Mouse (Mus musculus) liver, embryonic 16.5 days (tissue): ENCODE results near the gene Atp5g1. TPM values are rescaled to one million over a fixed set of nuclear protein-coding genes. Genes with fewer than 3 reads are reported as not detected.

Experiments
- ATAC-seq: fragments of 200-750 bp; cut with Nextera tagmentation; 2 replicates; pipeline ENCODE4 v1.8.0; 2017; ENCODE audit warnings: low read depth, mild to moderate bottlenecking, moderate number of reproducible peaks, moderate library complexity
- H3K27ac ChIP-seq: fragments of 300-500 bp; sonication (generic); 2 replicates; pipeline ENCODE4 v1.5.1; 2014; ENCODE audit warnings: mild to moderate bottlenecking, low read length
- H3K27me3 ChIP-seq: fragments of 300-500 bp; sonication (generic); 2 replicates; pipeline ENCODE4 v1.6.1; 2014; ENCODE audit warnings: low read depth, low read length, mixed read lengths; ENCODE audit not compliant: control insufficient read depth, insufficient read depth
- H3K36me3 ChIP-seq: fragments of 300-500 bp; sonication (generic); 2 replicates; pipeline ENCODE4 v1.6.1; 2014; ENCODE audit warnings: mild to moderate bottlenecking; ENCODE audit not compliant: control insufficient read depth, insufficient read depth
- H3K4me1 ChIP-seq: fragments of 300-500 bp; sonication (generic); 2 replicates; pipeline ENCODE4 v1.6.1; 2014; ENCODE audit warnings: low read depth, low read length, mixed read lengths; ENCODE audit not compliant: control insufficient read depth
- H3K4me2 ChIP-seq: fragments of 300-500 bp; sonication (generic); 2 replicates; pipeline ENCODE4 v1.6.1; 2014; ENCODE audit warnings: low read depth, low read length, mixed read lengths
- H3K4me3 ChIP-seq: fragments of 300-500 bp; sonication (generic); 2 replicates; pipeline ENCODE4 v1.5.1; 2014; ENCODE audit warnings: low read depth, mild to moderate bottlenecking, low read length
- H3K9ac ChIP-seq: fragments of 300-500 bp; sonication (generic); 2 replicates; pipeline ENCODE4 v1.6.1; 2014; ENCODE audit warnings: low read depth, low read length
- H3K9me3 ChIP-seq: fragments of 300-500 bp; sonication (generic); replicated peaks from 2 replicates; pipeline ENCODE4 v1.6.1; 2016; ENCODE audit warnings: low read length; ENCODE audit not compliant: control insufficient read depth
- WGBS: fragments of 180-500 bp; shearing (Covaris S2); extraction: QIAGEN DNeasy Blood & Tissue Kit; methylation state at CpG from one replicate; pipeline ENCODE4 v1.1.7; 2014; ENCODE audit not compliant: insufficient replicate concordance; 5-methylcytosine and 5-hydroxymethylcytosine counted together
- polyA plus RNA-seq: library from polyadenylated mRNA; unstranded; fragments of >200 nt; fragmentation: Nextera tagmentation; extraction: Ambion mirVana; gene quantifications from 2 replicates; pipeline ENCODE4 v1.2.1, GENCODE M21; 2015

Gene Atp5g1
- polyA plus RNA-seq, 1 experiment from 2014 or later, result 479 TPM

DNA sequence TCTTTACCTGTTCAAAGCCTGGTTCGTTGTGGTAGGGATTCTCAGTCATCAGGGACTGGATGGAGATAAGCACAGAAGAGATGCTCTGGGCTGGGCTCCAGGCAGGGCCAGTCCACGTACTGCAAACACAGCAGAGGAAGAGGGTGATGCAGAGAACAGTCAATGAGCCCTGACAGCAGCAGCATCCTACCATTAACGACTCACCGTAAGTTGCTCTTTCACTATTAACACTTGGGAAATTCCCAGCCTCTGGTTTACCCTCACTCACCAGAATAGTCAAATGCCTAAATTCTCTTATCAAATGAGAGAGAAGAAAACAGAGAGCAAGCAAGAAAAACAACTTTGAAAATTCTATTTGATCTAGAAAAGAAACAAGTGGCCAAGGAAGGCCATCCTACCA, 17.2 kb downstream of the Atp5g1 start:
- Histone ChIP-seq H3K36me3 (peaks cover 44% of the 10 kb centered on the region), H3K4me2 (no peak overlapping the region), H3K4me1 (peaks cover 8% of the 10 kb centered on the region), H3K27ac (no peak overlapping the region), H3K9ac (no peak overlapping the region), H3K9me3 (no peaks in the 10 kb centered on the region), H3K27me3 (no peaks in the 10 kb centered on the region), H3K4me3 (no peak overlapping the region)
- no peak for ATAC-seq
- 79% methylated on average over 4 of the region's 4 CpGs for WGBS

DNA sequence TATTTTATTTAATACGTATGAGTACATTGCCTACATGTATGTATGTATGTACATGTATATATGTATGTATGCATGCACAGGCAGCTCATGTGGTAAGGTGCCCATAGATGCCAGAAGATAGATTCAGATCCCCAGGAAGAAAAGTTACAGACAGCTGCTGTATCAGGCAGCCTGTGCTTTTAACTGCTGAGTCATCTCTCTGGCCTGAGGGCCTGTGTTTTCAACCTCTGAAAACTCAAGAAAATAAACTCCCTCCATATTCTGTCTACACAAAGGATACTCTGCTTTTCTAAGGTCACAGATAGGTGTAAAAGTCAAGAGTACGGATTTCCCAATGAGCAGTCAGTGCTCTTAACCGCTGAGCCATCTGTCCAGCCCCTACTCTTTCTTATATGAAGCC, 24.6 kb downstream of the Atp5g1 start:
- Histone ChIP-seq H3K4me2 (no peak overlapping the region), H3K4me1 (no peaks in the 10 kb centered on the region; the same call in 1 of the 2 replicates), H3K9me3 (no peaks in the 10 kb centered on the region), H3K27me3 (no peaks in the 10 kb centered on the region), H3K9ac (no peak overlapping the region), H3K4me3 (no peak overlapping the region), H3K36me3 (peaks cover 60% of the 10 kb centered on the region), H3K27ac (no peak overlapping the region)
- ATAC-seq, result no peak
- 87% methylated on average over 3 of the region's 3 CpGs for WGBS

DNA sequence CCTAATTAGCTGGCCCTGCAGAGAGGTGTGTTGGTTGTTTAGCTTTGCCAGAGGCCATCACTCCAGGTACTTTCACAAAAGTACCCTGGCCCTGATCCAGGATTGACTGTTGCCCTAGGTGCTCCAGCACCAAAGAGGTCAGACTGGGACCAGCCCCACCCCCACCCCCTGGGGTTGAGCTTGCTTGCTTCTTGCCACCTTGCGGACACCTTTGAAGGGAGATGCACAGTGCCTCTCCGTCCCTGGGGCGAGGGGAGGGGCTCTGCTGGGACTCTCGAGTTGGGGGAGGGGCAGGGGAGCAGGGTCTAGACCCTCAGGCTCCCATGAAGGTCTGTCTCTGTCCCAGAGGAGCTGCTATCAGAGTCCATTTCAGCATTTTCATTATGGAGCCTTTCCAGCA, 25.5 kb downstream of the Atp5g1 start:
- Histone ChIP-seq H3K4me1 (no peaks in the 10 kb centered on the region; the same call in 1 of the 2 replicates), H3K9me3 (no peaks in the 10 kb centered on the region), H3K9ac (no peak overlapping the region), H3K36me3 (peaks cover 57% of the 10 kb centered on the region), H3K27me3 (no peaks in the 10 kb centered on the region), H3K4me3 (no peak overlapping the region), H3K4me2 (no peak overlapping the region), H3K27ac (no peak overlapping the region)
- 0 out of 2 replicates have a peak, but pooled peaks have one; percentile 21 for ATAC-seq
- 74% methylated on average over 4 of the region's 4 CpGs for WGBS

- Histone ChIP-seq H3K36me3 (peaks cover 52% of the 10 kb centered on the region), H3K27ac (no peak overlapping the region)
These were observed 27.7 kb downstream of the Atp5g1 start for GRCm38 (mm10) chr11:96047469-96048373.

GRCm38 (mm10) chr11:96046793-96047192, 28.7 kb downstream of the Atp5g1 start:
- ATAC-seq, result peak; percentile 41; the same call in 1 of the 2 replicates
- H3K36me3 ChIP-seq, result peaks cover 47% of the 10 kb centered on the region
- H3K27ac ChIP-seq, result 0 out of 2 replicates have a peak overlapping the region, but pooled peaks have one; percentile 8
- H3K4me1 ChIP-seq, result no peaks in the 10 kb centered on the region; the same call in 1 of the 2 replicates
- WGBS, result 51% methylated on average over 2 of the region's 2 CpGs
- no peaks in the 10 kb centered on the region for H3K9me3 ChIP-seq
- H3K9ac ChIP-seq, result no peak overlapping the region
- no peaks in the 10 kb centered on the region for H3K27me3 ChIP-seq
- no peak overlapping the region for H3K4me2 ChIP-seq
- no peak overlapping the region for H3K4me3 ChIP-seq

More at GRCm38 (mm10) chr11:96047469-96048373, 27.7 kb downstream of the Atp5g1 start:
- no peaks in the 10 kb centered on the region for H3K9me3 ChIP-seq
- ATAC-seq, result no peak
- H3K4me2 ChIP-seq, result no peak overlapping the region
- no peak overlapping the region for H3K4me3 ChIP-seq
- 74% methylated on average over 4 of the region's 4 CpGs for WGBS
- no peak overlapping the region for H3K9ac ChIP-seq
- no peaks in the 10 kb centered on the region for H3K27me3 ChIP-seq
- H3K4me1 ChIP-seq, result no peaks in the 10 kb centered on the region; the same call in 1 of the 2 replicates

- no peak overlapping the region for H3K4me2 ChIP-seq
- H3K9ac ChIP-seq, result no peak overlapping the region
- no peaks in the 10 kb centered on the region for H3K9me3 ChIP-seq
- H3K27ac ChIP-seq, result no peak overlapping the region
- H3K4me3 ChIP-seq, result no peak overlapping the region
- WGBS, result 77% methylated on average over 8 of the region's 8 CpGs
- H3K4me1 ChIP-seq, result no peaks in the 10 kb centered on the region; the same call in 1 of the 2 replicates
- peaks cover 40% of the 10 kb centered on the region for H3K36me3 ChIP-seq
- ATAC-seq, result no peak
- H3K27me3 ChIP-seq, result no peaks in the 10 kb centered on the region
These were observed 29.4 kb downstream of the Atp5g1 start for GRCm38 (mm10) chr11:96046028-96046427.

GRCm38 (mm10) chr11:96044803-96045567, 30.5 kb downstream of the Atp5g1 start:
- Histone ChIP-seq H3K27me3 (no peaks in the 10 kb centered on the region), H3K4me1 (no peaks in the 10 kb centered on the region; the same call in 1 of the 2 replicates), H3K4me2 (no peak overlapping the region), H3K36me3 (peaks cover 31% of the 10 kb centered on the region), H3K27ac (no peak overlapping the region), H3K4me3 (no peak overlapping the region), H3K9me3 (no peaks in the 10 kb centered on the region), H3K9ac (no peak overlapping the region)
- WGBS, result 80% methylated on average over 11 of the region's 11 CpGs
- ATAC-seq, result no peak

DNA sequence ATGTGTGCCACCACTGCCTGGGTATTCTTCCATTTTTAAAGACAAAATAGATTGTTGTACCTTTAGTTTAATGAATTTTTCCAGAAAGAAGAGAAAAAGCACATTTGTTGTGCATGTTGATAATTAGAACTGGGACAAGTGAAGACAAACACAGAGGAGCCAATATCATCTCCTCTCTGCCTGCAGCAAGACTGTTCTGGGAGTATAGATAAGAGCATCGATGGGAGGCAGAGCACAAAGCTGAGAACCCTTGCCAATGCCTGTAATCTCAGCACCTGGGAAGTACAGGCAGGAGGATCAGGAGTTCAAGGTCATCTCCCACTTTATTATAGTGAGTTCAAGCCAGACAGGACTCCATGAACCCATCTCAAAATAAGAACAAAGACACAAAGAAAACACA, 36.9 kb downstream of the Atp5g1 start:
- peaks cover 25% of the 10 kb centered on the region for H3K4me1 ChIP-seq
- no peaks in the 10 kb centered on the region for H3K27me3 ChIP-seq
- H3K9me3 ChIP-seq, result no peaks in the 10 kb centered on the region
- no peak overlapping the region for H3K9ac ChIP-seq
- WGBS, result 14% methylated on average over 1 of the region's 1 CpGs
- no peak for ATAC-seq
- peaks cover 6% of the 10 kb centered on the region for H3K36me3 ChIP-seq
- H3K27ac ChIP-seq, result peak overlapping the region; percentile 17; the same call in 1 of the 2 replicates
- no peak overlapping the region for H3K4me3 ChIP-seq
- no peak overlapping the region for H3K4me2 ChIP-seq
